In the genomic region with DNA sequence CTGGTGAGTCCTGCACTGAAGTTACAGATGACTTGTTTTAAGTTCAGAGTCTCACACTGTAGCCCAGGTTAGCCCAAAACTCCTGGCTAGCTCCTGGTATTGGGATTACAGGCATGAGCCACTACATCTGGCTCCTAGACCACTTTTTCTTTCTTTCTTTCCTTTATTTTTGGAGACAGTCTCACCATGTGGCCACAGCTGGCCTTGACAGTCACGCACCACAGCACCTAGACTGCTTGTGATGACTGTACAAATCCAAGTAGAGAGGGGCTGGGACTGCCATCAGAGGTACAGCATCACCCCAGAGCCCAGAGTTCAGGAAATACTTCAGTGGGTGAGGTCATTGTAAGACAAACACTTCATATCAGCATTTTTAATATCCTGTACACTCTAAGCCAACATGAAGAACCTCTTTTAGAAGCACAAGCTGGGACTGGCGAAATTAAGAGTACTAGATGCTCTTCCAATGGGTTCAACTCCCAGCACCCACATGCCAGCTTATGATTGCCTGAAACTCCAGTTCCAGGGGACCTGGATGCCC, we compare ENCODE assay signal across 9 mouse cellular contexts. TPM values are rescaled to one million over a fixed set of nuclear protein-coding genes. Genes with fewer than 3 reads are reported as not detected.
DNase-seq lines count a peak whose midpoint lies in the region; ATAC-seq and TF ChIP-seq lines count a peak whose summit lies in the region.
"Had no signal": no experiment of that assay in that cellular context is flagged by ENCODE, and none has a peak within 500 bp of the region (broad histone marks: within the 10 kb centered on the region; RNA-seq: fewer than 3 reads in every experiment).

No protein-coding gene starts in this region.

- peak overlapping the region; percentile 88; the same call in 1 of the 2 replicates for H3K4me2 ChIP-seq in heart, postnatal 0 days (ENCODE audit: low read depth, low read length)
- peak overlapping the region; percentile 96 for H3K4me2 ChIP-seq in embryonic facial prominence, embryonic 13.5 days
- peak overlapping the region; percentile 97; the same call in 1 of the 2 replicates for H3K4me2 ChIP-seq in intestine, embryonic 16.5 days (ENCODE audit: low read depth, low read length)
- H3K4me2 ChIP-seq in midbrain, embryonic 15.5 days, result peak overlapping the region; percentile 79; the same call in 1 of the 2 replicates

- ATAC-seq in heart, postnatal 0 days (ENCODE audit: insufficient read depth, low read depth), result no peak
- no peak for ATAC-seq in embryonic facial prominence, embryonic 13.5 days (ENCODE audit: insufficient number of reproducible peaks, insufficient read depth, low FRiP score, low TSS enrichment, low read depth)
- no peak for ATAC-seq in intestine, embryonic 16.5 days
- no peak for ATAC-seq in midbrain, embryonic 15.5 days (replicated peaks)

- intact Hi-C loops in left cerebral cortex, adult 2 months (cut with DNase I), result loop anchor here (5.0 kb wide), 2 partner anchors 89 to 154 kb away; partner anchors contain the start of genes BC003965 and Telo2

- no peaks in the 10 kb centered on the region for H3K9me3 ChIP-seq in heart, postnatal 0 days (replicated peaks; ENCODE audit: control insufficient read depth, low read length)
- no peaks in the 10 kb centered on the region for H3K9me3 ChIP-seq in embryonic facial prominence, embryonic 13.5 days
- no peaks in the 10 kb centered on the region for H3K9me3 ChIP-seq in intestine, embryonic 16.5 days (ENCODE audit: control insufficient read depth, low read length)
- H3K9me3 ChIP-seq in midbrain, embryonic 15.5 days, result no peaks in the 10 kb centered on the region

- TF ChIP-seq CTCF in heart, postnatal 0 days (IDR thresholded peaks at IDR 0.05; ENCODE audit: low read depth), result no peak
- no peak for TF ChIP-seq CTCF in left cerebral cortex, adult 2 months (IDR thresholded peaks at IDR 0.05)

- no peaks in the 10 kb centered on the region for H3K27me3 ChIP-seq in heart, postnatal 0 days (ENCODE audit: control insufficient read depth, insufficient read depth, low read length)
- no peaks in the 10 kb centered on the region for H3K27me3 ChIP-seq in embryonic facial prominence, embryonic 13.5 days
- no peaks in the 10 kb centered on the region for H3K27me3 ChIP-seq in intestine, embryonic 16.5 days (replicated peaks; ENCODE audit: control insufficient read depth, insufficient read depth, low read length)
- no peaks in the 10 kb centered on the region for H3K27me3 ChIP-seq in midbrain, embryonic 15.5 days (replicated peaks)

- peak; percentile 16 for DNase-seq in heart, postnatal 0 days (ENCODE audit: low spot score)
- DNase-seq in heart, adult 9 months (ENCODE audit: low spot score in 2 of 2), result no peak
- DNase-seq in frontal cortex, postnatal 10 days (ENCODE audit: low spot score in 2 of 2), result no peak
- DNase-seq in c-Kit-positive CD71-positive TER-119-positive erythroid progenitor cells, embryonic 14.5 days (ENCODE audit: low spot score), result no peak
- DNase-seq in left cerebral cortex, adult 2 months (ENCODE audit: extremely low spot score in 1 of 2, low spot score in 2 of 2), result no peak
- DNase-seq: kidney, adult 18-20 months had no signal

- TF ChIP-seq EP300 in heart, postnatal 0 days (IDR thresholded peaks at IDR 0.05; ENCODE audit: low read depth), result no peak

- 0 out of 2 replicates have a peak overlapping the region, but pooled peaks have one; percentile 96 for H3K4me3 ChIP-seq in heart, postnatal 0 days (ENCODE audit: low read depth, low read length)
- H3K4me3 ChIP-seq in embryonic facial prominence, embryonic 13.5 days, result peak overlapping the region; percentile 98
- H3K4me3 ChIP-seq in intestine, embryonic 16.5 days (ENCODE audit: low read length), result no peak overlapping the region
- H3K4me3 ChIP-seq in midbrain, embryonic 15.5 days, result no peak overlapping the region
- H3K4me3 ChIP-seq in left cerebral cortex, adult 2 months, result no peak overlapping the region; the same call in 1 of the 2 replicates

- no peak overlapping the region for H3K27ac ChIP-seq in heart, postnatal 0 days (ENCODE audit: low read depth)
- H3K27ac ChIP-seq in embryonic facial prominence, embryonic 13.5 days, result no peak overlapping the region
- no peak overlapping the region for H3K27ac ChIP-seq in intestine, embryonic 16.5 days (ENCODE audit: low read length)
- no peak overlapping the region for H3K27ac ChIP-seq in midbrain, embryonic 15.5 days
- no peak overlapping the region for H3K27ac ChIP-seq in left cerebral cortex, adult 2 months

- H3K36me3 ChIP-seq in heart, postnatal 0 days (replicated peaks; ENCODE audit: control insufficient read depth, insufficient read depth, low read length), result peaks cover 37% of the 10 kb centered on the region
- H3K36me3 ChIP-seq in embryonic facial prominence, embryonic 13.5 days, result peaks cover 47% of the 10 kb centered on the region
- peaks cover 22% of the 10 kb centered on the region for H3K36me3 ChIP-seq in intestine, embryonic 16.5 days (ENCODE audit: control insufficient read depth, insufficient read depth, low read length)
- peaks cover 31% of the 10 kb centered on the region for H3K36me3 ChIP-seq in midbrain, embryonic 15.5 days (replicated peaks)

- 58% methylated on average over 2 of the region's 2 CpGs for WGBS in heart, postnatal 0 days
- WGBS in embryonic facial prominence, embryonic 13.5 days, result 90% methylated on average over 2 of the region's 2 CpGs
- 73% methylated on average over 2 of the region's 2 CpGs for WGBS in intestine, embryonic 16.5 days
- WGBS in midbrain, embryonic 15.5 days, result 89% methylated on average over 2 of the region's 2 CpGs

- H3K4me1 ChIP-seq in heart, postnatal 0 days (ENCODE audit: control insufficient read depth, insufficient read depth), result peaks cover 22% of the 10 kb centered on the region
- peaks cover 34% of the 10 kb centered on the region for H3K4me1 ChIP-seq in embryonic facial prominence, embryonic 13.5 days
- H3K4me1 ChIP-seq in intestine, embryonic 16.5 days (ENCODE audit: control insufficient read depth, insufficient read depth, low read length), result peaks cover 20% of the 10 kb centered on the region
- peaks cover 37% of the 10 kb centered on the region for H3K4me1 ChIP-seq in midbrain, embryonic 15.5 days

- H3K9ac ChIP-seq in heart, postnatal 0 days (replicated peaks; ENCODE audit: low read depth, low read length), result no peak overlapping the region
- peak overlapping the region; percentile 97 for H3K9ac ChIP-seq in embryonic facial prominence, embryonic 13.5 days
- H3K9ac ChIP-seq in intestine, embryonic 16.5 days (ENCODE audit: low read depth, low read length), result no peak overlapping the region
- no peak overlapping the region for H3K9ac ChIP-seq in midbrain, embryonic 15.5 days

RNA-seq across cellular contexts. Expression of gene Ube2i, which starts 3.6 kb away (rescaled TPM):
- total RNA-seq in heart, postnatal 0 days (2014; rRNA removed; ENCODE audit: low replicate concordance), result 293 and 343 TPM in 2 replicates
- 253 and 259 TPM in 2 replicates for polyA plus RNA-seq in heart, postnatal 0 days (2015; fragmentation: Nextera tagmentation; extraction: Ambion mirVana)
- 631 and 713 TPM in 2 replicates for polyA plus RNA-seq in embryonic facial prominence, embryonic 13.5 days (2015; fragmentation: Nextera tagmentation; extraction: Ambion mirVana)
- 430 and 478 TPM in 2 replicates for polyA plus RNA-seq in intestine, embryonic 16.5 days (2015; fragmentation: Nextera tagmentation; extraction: Ambion mirVana)
- 503 and 512 TPM in 2 replicates for polyA plus RNA-seq in midbrain, embryonic 15.5 days (2015; fragmentation: Nextera tagmentation; extraction: Ambion mirVana)
- total RNA-seq in left cerebral cortex, adult 2 months (2021), result 100 to 1,000 TPM; 215 to 223 TPM

RNA-seq across cellular contexts. Expression of gene Baiap3, which starts 14.7 kb away (rescaled TPM):
- total RNA-seq in heart, postnatal 0 days (2014; rRNA removed; ENCODE audit: low replicate concordance), result 2.1 TPM in 1 of 2 replicates, not detected in the other
- polyA plus RNA-seq in heart, postnatal 0 days (2015; fragmentation: Nextera tagmentation; extraction: Ambion mirVana), result 0.12 and 0.22 TPM in 2 replicates
- 1.8 and 2.2 TPM in 2 replicates for polyA plus RNA-seq in embryonic facial prominence, embryonic 13.5 days (2015; fragmentation: Nextera tagmentation; extraction: Ambion mirVana)
- polyA plus RNA-seq in intestine, embryonic 16.5 days (2015; fragmentation: Nextera tagmentation; extraction: Ambion mirVana), result 2.5 and 4.0 TPM in 2 replicates
- polyA plus RNA-seq in midbrain, embryonic 15.5 days (2015; fragmentation: Nextera tagmentation; extraction: Ambion mirVana), result 26.8 and 30.3 TPM in 2 replicates
- total RNA-seq in left cerebral cortex, adult 2 months (2021), result 10 to 100 TPM; 14.8 to 29.8 TPM

RNA-seq across cellular contexts. Expression of gene Prss34, which starts 27.3 kb away (rescaled TPM):
- total RNA-seq in heart, postnatal 0 days (2014; rRNA removed; ENCODE audit: low replicate concordance), result 1.0 TPM in 1 of 2 replicates, not detected in the other
- 0.71 and 0.77 TPM in 2 replicates for polyA plus RNA-seq in heart, postnatal 0 days (2015; fragmentation: Nextera tagmentation; extraction: Ambion mirVana)
- 0.51 and 0.79 TPM in 2 replicates for polyA plus RNA-seq in embryonic facial prominence, embryonic 13.5 days (2015; fragmentation: Nextera tagmentation; extraction: Ambion mirVana)
- 0.39 and 0.62 TPM in 2 replicates for polyA plus RNA-seq in intestine, embryonic 16.5 days (2015; fragmentation: Nextera tagmentation; extraction: Ambion mirVana)
- polyA plus RNA-seq in midbrain, embryonic 15.5 days (2015; fragmentation: Nextera tagmentation; extraction: Ambion mirVana), result 0.23 TPM in 1 of 2 replicates, not detected in the other
- total RNA-seq in left cerebral cortex, adult 2 months (2021), result not detected

RNA-seq across cellular contexts. Expression of gene Tsr3, which starts 30.9 kb away (rescaled TPM):
- 31.2 and 32.4 TPM in 2 replicates for total RNA-seq in heart, postnatal 0 days (2014; rRNA removed; ENCODE audit: low replicate concordance)
- polyA plus RNA-seq in heart, postnatal 0 days (2015; fragmentation: Nextera tagmentation; extraction: Ambion mirVana), result 23.4 and 24.3 TPM in 2 replicates
- polyA plus RNA-seq in embryonic facial prominence, embryonic 13.5 days (2015; fragmentation: Nextera tagmentation; extraction: Ambion mirVana), result 54.4 and 57.2 TPM in 2 replicates
- polyA plus RNA-seq in intestine, embryonic 16.5 days (2015; fragmentation: Nextera tagmentation; extraction: Ambion mirVana), result 33.1 and 37.0 TPM in 2 replicates
- polyA plus RNA-seq in midbrain, embryonic 15.5 days (2015; fragmentation: Nextera tagmentation; extraction: Ambion mirVana), result 62.7 and 62.9 TPM in 2 replicates
- 10 to 100 TPM; 24.6 to 25.9 TPM for total RNA-seq in left cerebral cortex, adult 2 months (2021)

RNA-seq across cellular contexts. Expression of gene Gnptg, which starts 30.9 kb away (rescaled TPM):
- total RNA-seq in heart, postnatal 0 days (2014; rRNA removed; ENCODE audit: low replicate concordance), result 20.4 and 24.2 TPM in 2 replicates
- polyA plus RNA-seq in heart, postnatal 0 days (2015; fragmentation: Nextera tagmentation; extraction: Ambion mirVana), result 21.0 and 22.7 TPM in 2 replicates
- 33.9 and 34.3 TPM in 2 replicates for polyA plus RNA-seq in embryonic facial prominence, embryonic 13.5 days (2015; fragmentation: Nextera tagmentation; extraction: Ambion mirVana)
- 40.6 and 45.8 TPM in 2 replicates for polyA plus RNA-seq in intestine, embryonic 16.5 days (2015; fragmentation: Nextera tagmentation; extraction: Ambion mirVana)
- polyA plus RNA-seq in midbrain, embryonic 15.5 days (2015; fragmentation: Nextera tagmentation; extraction: Ambion mirVana), result 96.0 and 108 TPM in 2 replicates
- 10 to 100 TPM; 78.1 to 81.4 TPM for total RNA-seq in left cerebral cortex, adult 2 months (2021)

Comparison
In these comparisons a context has a peak if more than half of its experiments do, and no peak if none do; other contexts are left out.
1. H3K4me3 ChIP-seq: peak in heart, postnatal 0 days (single experiment) and embryonic facial prominence, embryonic 13.5 days (single experiment); none in intestine, embryonic 16.5 days (single experiment), midbrain, embryonic 15.5 days (single experiment) and left cerebral cortex, adult 2 months (single experiment).
2. Peak in every context shown above with its lines, with median percentiles within 50 percentile points of each other: H3K4me2 ChIP-seq.